Mouse (Mus musculus) ES-Bruce4 (cell line): ENCODE results near the gene Sox6. TPM values are rescaled to one million over a fixed set of nuclear protein-coding genes. Genes with fewer than 3 reads are reported as not detected.

Source experiments
- H3K27ac ChIP-seq: 2 replicates; pipeline ENCODE4 v1.5.1; 2012; ENCODE audit warnings: low read length, inconsistent platforms; ENCODE audit not compliant: insufficient read depth
- H3K27me3 ChIP-seq: 2 replicates; pipeline ENCODE4 v1.6.1; 2012; ENCODE audit warnings: mild to moderate bottlenecking, low read length, inconsistent platforms; ENCODE audit not compliant: control insufficient read depth, poor library complexity, insufficient read depth, severe bottlenecking
- H3K36me3 ChIP-seq: 2 replicates; pipeline ENCODE4 v1.6.1; 2012; ENCODE audit warnings: inconsistent platforms, mild to moderate bottlenecking, low read length, moderate library complexity; ENCODE audit not compliant: control insufficient read depth, poor library complexity, insufficient read depth, severe bottlenecking
- H3K4me1 ChIP-seq: one replicate; pipeline ENCODE4 v1.8.1; 2011; ENCODE audit warnings: low read length; ENCODE audit not compliant: control insufficient read depth, insufficient read depth
- H3K4me3 ChIP-seq: 2 replicates; pipeline ENCODE4 v1.5.1; 2011; ENCODE audit warnings: low read depth, mild to moderate bottlenecking, low read length
- H3K9ac ChIP-seq: 2 replicates; pipeline ENCODE4 v1.6.1; 2012; ENCODE audit warnings: low read depth, mild to moderate bottlenecking, inconsistent platforms; ENCODE audit not compliant: poor library complexity, severe bottlenecking
- H3K9me3 ChIP-seq: replicated peaks from 2 replicates; pipeline ENCODE4 v1.6.1; 2012; ENCODE audit warnings: mild to moderate bottlenecking, low read length, inconsistent platforms; ENCODE audit not compliant: control insufficient read depth, poor library complexity, insufficient read depth, severe bottlenecking
- CTCF ChIP-seq: IDR thresholded peaks from one replicate; pipeline ENCODE4 v1.8.1; 2011; ENCODE audit warnings: low read depth, low read length
- EP300 ChIP-seq: IDR thresholded peaks from 2 replicates; pipeline ENCODE4 v1.6.1; 2011; ENCODE audit warnings: low read depth, low read length; ENCODE audit not compliant: insufficient read depth
- POLR2A ChIP-seq: IDR thresholded peaks from one replicate; pipeline ENCODE4 v1.8.1; 2011; ENCODE audit warnings: low read length; ENCODE audit not compliant: insufficient read depth
- polyA plus RNA-seq: library from polyadenylated mRNA; stranded (reverse); fragments of >200 nt; gene quantifications from 2 replicates; pipeline ENCODE4 v1.2.4, GENCODE M21; 2011; ENCODE audit warnings: low read depth; ENCODE audit not compliant: missing spikeins, insufficient read depth, insufficient read length

Gene Sox6
- polyA plus RNA-seq, 1 experiment: 0.88 TPM

- TF ChIP-seq CTCF: no peak
- no peak for TF ChIP-seq EP300
- no peak for TF ChIP-seq POLR2A
- Histone ChIP-seq H3K4me3 (no peak overlapping the region), H3K4me1 (no peaks in the 10 kb centered on the region), H3K9me3 (no peaks in the 10 kb centered on the region), H3K9ac (no peak overlapping the region), H3K36me3 (no peaks in the 10 kb centered on the region), H3K27ac (no peak overlapping the region), H3K27me3 (no peaks in the 10 kb centered on the region)
Observed at GRCm38 (mm10) chr7:115967186-115967585, 71.4 kb downstream of the Sox6 start.

GRCm38 (mm10) chr7:115966181-115966580, 72.4 kb downstream of the Sox6 start:
- TF ChIP-seq EP300 (no peak), POLR2A (no peak), CTCF (no peak)
- H3K36me3 ChIP-seq: no peaks in the 10 kb centered on the region
- H3K4me1 ChIP-seq: no peaks in the 10 kb centered on the region

GRCm38 (mm10) chr7:115953046-115953445, 85.5 kb downstream of the Sox6 start:
- H3K36me3 ChIP-seq: no peaks in the 10 kb centered on the region
- H3K9me3 ChIP-seq: no peaks in the 10 kb centered on the region
- no peaks in the 10 kb centered on the region for H3K27me3 ChIP-seq

More at GRCm38 (mm10) chr7:115966181-115966580, 72.4 kb downstream of the Sox6 start:
- H3K9ac ChIP-seq: no peak overlapping the region
- no peaks in the 10 kb centered on the region for H3K27me3 ChIP-seq
- no peaks in the 10 kb centered on the region for H3K9me3 ChIP-seq
- H3K27ac ChIP-seq: no peak overlapping the region
- no peak overlapping the region for H3K4me3 ChIP-seq

GRCm38 (mm10) chr7:115952235-115952634, 86.4 kb downstream of the Sox6 start:
- H3K27me3 ChIP-seq: no peaks in the 10 kb centered on the region
- H3K9ac ChIP-seq: no peak overlapping the region
- H3K36me3 ChIP-seq: no peaks in the 10 kb centered on the region
- no peaks in the 10 kb centered on the region for H3K4me1 ChIP-seq
- TF ChIP-seq EP300 (no peak), POLR2A (no peak), CTCF (no peak)
- no peak overlapping the region for H3K27ac ChIP-seq
- H3K9me3 ChIP-seq: no peaks in the 10 kb centered on the region
- no peak overlapping the region for H3K4me3 ChIP-seq

More at GRCm38 (mm10) chr7:115953046-115953445, 85.5 kb downstream of the Sox6 start:
- Histone ChIP-seq H3K4me3 (no peak overlapping the region), H3K27ac (no peak overlapping the region), H3K4me1 (no peaks in the 10 kb centered on the region), H3K9ac (no peak overlapping the region)
- TF ChIP-seq EP300 (no peak), CTCF (no peak), POLR2A (no peak)

- H3K9ac ChIP-seq: no peak overlapping the region
- TF ChIP-seq POLR2A (no peak), EP300 (no peak), CTCF (no peak)
- no peak overlapping the region for H3K4me3 ChIP-seq
- H3K9me3 ChIP-seq: no peaks in the 10 kb centered on the region
- H3K27me3 ChIP-seq: no peaks in the 10 kb centered on the region
- no peaks in the 10 kb centered on the region for H3K36me3 ChIP-seq
- H3K27ac ChIP-seq: no peak overlapping the region
- no peaks in the 10 kb centered on the region for H3K4me1 ChIP-seq
Observed at GRCm38 (mm10) chr7:115951689-115952088, 86.9 kb downstream of the Sox6 start.

- Histone ChIP-seq H3K4me3 (no peak overlapping the region), H3K27ac (no peak overlapping the region), H3K27me3 (no peaks in the 10 kb centered on the region), H3K36me3 (no peaks in the 10 kb centered on the region), H3K4me1 (no peaks in the 10 kb centered on the region), H3K9ac (no peak overlapping the region), H3K9me3 (no peaks in the 10 kb centered on the region)
- no peak for TF ChIP-seq POLR2A
- no peak for TF ChIP-seq EP300
- TF ChIP-seq CTCF: no peak
Observed at GRCm38 (mm10) chr7:115947916-115948315, 90.7 kb downstream of the Sox6 start.
